Mouse (Mus musculus): ENCODE data around the gene Cxadr.

GRCm38 (mm10) chr16:78261520-78261919 is 39.8 kb upstream of the Cxadr start:
- no peak for TF ChIP-seq POLR2A (IDR thresholded peaks at IDR 0.05; ENCODE audit: insufficient read length, low read depth)
- no peak for TF ChIP-seq TCF3 (IDR thresholded peaks at IDR 0.05; ENCODE audit: insufficient read length, low read depth)
- no peak for TF ChIP-seq USF1 (IDR thresholded peaks at IDR 0.05; ENCODE audit: low read depth)
- TF ChIP-seq MAX (IDR thresholded peaks at IDR 0.05; ENCODE audit: low read depth) = no peak
- no peak for TF ChIP-seq TCF12 (IDR thresholded peaks at IDR 0.05; ENCODE audit: insufficient read depth, poor library complexity, severe bottlenecking)
